Mouse (Mus musculus): Measurements from ENCODE around the gene Zpbp.

Gene Zpbp

GRCm38 (mm10) chr11:11461635-11462560 is at the start of gene Zpbp, which contains the start of gene Spata48:
Zpbp (minus strand) TSS chr11:11462408.
Spata48 (plus strand) TSS chr11:11462094.
- peak; percentile 90 to 92 for DNase-seq (ENCODE audit: low spot score in 2 of 2)

- DNase-seq (ENCODE audit: low spot score in 2 of 2), result no peak
These were observed 47.2 kb upstream of the Zpbp start for GRCm38 (mm10) chr11:11509413-11509812.

GRCm38 (mm10) chr11:11506187-11506586 is 44.0 kb upstream of the Zpbp start:
- DNase-seq (ENCODE audit: low spot score in 2 of 2), result peak; percentile 67 to 72

GRCm38 (mm10) chr11:11499944-11500343 is 37.7 kb upstream of the Zpbp start:
- DNase-seq (ENCODE audit: low spot score in 2 of 2), result peak in 1 of 2 experiments; percentile 65

GRCm38 (mm10) chr11:11495697-11496096 is 33.5 kb upstream of the Zpbp start:
- DNase-seq (ENCODE audit: low spot score in 2 of 2), result no peak

- no peak for DNase-seq (ENCODE audit: low spot score in 2 of 2)
These were observed 29.8 kb upstream of the Zpbp start for GRCm38 (mm10) chr11:11492044-11492443.

GRCm38 (mm10) chr11:11484378-11484777 is 22.2 kb upstream of the Zpbp start:
- DNase-seq (ENCODE audit: low spot score in 2 of 2), result no peak

- no peak for DNase-seq (ENCODE audit: low spot score in 2 of 2)
These were observed 6.7 kb upstream of the Zpbp start for GRCm38 (mm10) chr11:11468924-11469323.

- DNase-seq (ENCODE audit: low spot score in 2 of 2), result no peak
These were observed 318 bp upstream of the Zpbp start for GRCm38 (mm10) chr11:11462561-11462890.

GRCm38 (mm10) chr11:11455037-11455436 is 7.2 kb downstream of the Zpbp start:
- DNase-seq (ENCODE audit: low spot score in 2 of 2), result peak in 1 of 2 experiments; percentile 44

GRCm38 (mm10) chr11:11417356-11417755 is 44.9 kb downstream of the Zpbp start:
- no peak for DNase-seq (ENCODE audit: low spot score in 2 of 2)

GRCm38 (mm10) chr11:11414188-11414587 is 48.0 kb downstream of the Zpbp start:
- no peak for DNase-seq (ENCODE audit: low spot score in 2 of 2)

- DNase-seq (ENCODE audit: low spot score in 2 of 2), result peak in 1 of 2 experiments; percentile 8
These were observed 67.5 kb downstream of the Zpbp start for GRCm38 (mm10) chr11:11394686-11395085.

- DNase-seq (ENCODE audit: low spot score in 2 of 2), result no peak
These were observed 69.0 kb downstream of the Zpbp start for GRCm38 (mm10) chr11:11393164-11393563.

- no peak for DNase-seq (ENCODE audit: low spot score in 2 of 2)
These were observed 90.9 kb downstream of the Zpbp start for GRCm38 (mm10) chr11:11371305-11371704.

GRCm38 (mm10) chr11:11283512-11283911 is 178.7 kb downstream of the Zpbp start:
- DNase-seq (ENCODE audit: low spot score in 2 of 2), result no peak

GRCm38 (mm10) chr11:11280128-11280527 is 182.1 kb downstream of the Zpbp start:
- DNase-seq (ENCODE audit: low spot score in 2 of 2), result no peak

- no peak for DNase-seq (ENCODE audit: low spot score in 2 of 2)
These were observed 204.9 kb downstream of the Zpbp start for GRCm38 (mm10) chr11:11257348-11257747.

- DNase-seq (ENCODE audit: low spot score in 2 of 2), result no peak
These were observed 219.4 kb downstream of the Zpbp start for GRCm38 (mm10) chr11:11242694-11243377.

- peak in 1 of 2 experiments; percentile 15 for DNase-seq (ENCODE audit: low spot score in 2 of 2)
These were observed 222.9 kb downstream of the Zpbp start for GRCm38 (mm10) chr11:11239346-11239745.
